Mouse (Mus musculus): ENCODE results near the gene Aass.
"Not testable (repeated sequence)": the region's sequence is repeated elsewhere in the genome, so short reads cannot be mapped to it uniquely, and the experiment has no call there.

The Aass gene

GRCm38 (mm10) chr6:23132573-23133181 is at the start of gene Aass:
Gene Aass, minus strand, starts transcription at chr6:23132986.
- peak; percentile 26 for DNase-seq (ENCODE audit: extremely low spot score, low read depth, low spot score)

DNA sequence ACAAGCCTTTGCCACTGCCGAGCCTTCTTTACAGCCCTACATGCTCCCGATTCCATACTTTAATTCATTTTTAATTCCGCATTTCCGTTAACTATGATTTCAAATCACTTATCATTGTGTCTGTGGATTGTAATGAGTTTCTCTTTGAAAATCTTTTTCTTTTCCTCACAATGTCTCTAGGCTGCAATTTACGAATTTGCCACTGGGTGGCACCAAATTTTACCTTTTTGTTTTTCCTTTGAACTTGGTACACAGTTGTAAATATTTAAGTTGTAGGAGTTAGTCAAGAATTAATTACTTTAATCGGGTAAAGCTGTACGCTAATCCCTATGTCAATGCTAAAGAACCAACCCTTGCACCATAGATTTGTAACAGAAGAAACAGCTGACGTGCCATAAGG is 47.3 kb upstream of the Aass start:
- DNase-seq (ENCODE audit: extremely low spot score, low read depth, low spot score), result peak; percentile 60

DNA sequence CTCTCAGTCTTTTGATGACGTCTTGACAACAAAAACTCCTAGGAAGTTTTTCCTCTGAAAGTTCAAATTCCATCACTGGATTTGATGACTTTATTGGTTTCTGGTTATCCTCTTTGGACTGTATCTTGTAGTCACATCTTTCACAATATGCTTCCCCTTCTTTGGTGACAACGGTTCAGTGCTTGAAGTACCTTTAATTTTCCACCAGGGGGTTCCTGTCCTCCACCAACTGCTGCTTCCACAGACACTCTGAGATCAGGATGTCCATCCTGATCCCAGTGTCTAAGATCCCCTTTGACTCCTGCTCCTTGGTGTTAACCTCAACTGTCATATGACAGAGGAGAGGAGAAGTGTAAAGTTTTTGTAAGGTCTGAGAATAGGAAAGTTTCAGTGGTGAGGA is 31.0 kb upstream of the Aass start:
- not testable (repeated sequence) for DNase-seq (ENCODE audit: extremely low spot score, low read depth, low spot score)

DNA sequence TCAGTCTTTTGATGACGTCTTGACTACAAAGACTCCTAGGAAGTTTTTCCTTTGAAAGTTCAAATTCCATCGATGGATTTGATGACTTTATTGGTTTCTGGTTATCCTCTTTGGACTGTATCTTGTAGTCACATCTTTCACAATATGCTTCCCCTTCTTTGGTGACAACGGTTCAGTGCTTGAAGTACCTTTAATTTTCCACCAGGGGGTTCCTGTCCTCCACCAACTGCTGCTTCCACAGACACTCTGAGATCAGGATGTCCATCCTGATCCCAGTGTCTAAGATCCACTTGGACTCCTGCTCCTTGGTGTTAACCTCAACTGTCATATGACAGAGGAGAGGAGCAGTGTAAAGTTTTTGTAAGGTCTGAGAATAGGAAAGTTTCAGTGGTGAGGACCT is 23.6 kb upstream of the Aass start:
- not testable (repeated sequence) for DNase-seq (ENCODE audit: extremely low spot score, low read depth, low spot score)

DNA sequence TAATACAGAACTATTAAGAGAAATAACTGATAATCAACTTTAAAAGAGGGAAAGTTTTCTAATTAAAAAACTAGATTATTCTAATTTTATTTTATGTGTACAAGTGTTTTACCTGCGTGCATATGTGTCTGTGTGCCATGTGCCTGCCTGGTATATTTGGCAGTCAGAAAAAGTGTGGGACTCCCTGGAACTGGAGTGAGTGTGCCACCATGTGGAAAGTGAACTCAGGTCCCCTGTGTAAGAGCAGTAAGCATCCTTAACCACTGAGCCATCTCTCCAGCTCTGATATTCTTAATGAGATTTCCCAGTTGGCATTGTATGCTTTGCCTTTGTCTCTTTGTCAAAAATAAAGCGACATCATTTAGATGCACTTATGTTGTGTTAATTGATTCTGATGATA is 20.3 kb upstream of the Aass start:
- no peak for DNase-seq (ENCODE audit: extremely low spot score, low read depth, low spot score)

DNA sequence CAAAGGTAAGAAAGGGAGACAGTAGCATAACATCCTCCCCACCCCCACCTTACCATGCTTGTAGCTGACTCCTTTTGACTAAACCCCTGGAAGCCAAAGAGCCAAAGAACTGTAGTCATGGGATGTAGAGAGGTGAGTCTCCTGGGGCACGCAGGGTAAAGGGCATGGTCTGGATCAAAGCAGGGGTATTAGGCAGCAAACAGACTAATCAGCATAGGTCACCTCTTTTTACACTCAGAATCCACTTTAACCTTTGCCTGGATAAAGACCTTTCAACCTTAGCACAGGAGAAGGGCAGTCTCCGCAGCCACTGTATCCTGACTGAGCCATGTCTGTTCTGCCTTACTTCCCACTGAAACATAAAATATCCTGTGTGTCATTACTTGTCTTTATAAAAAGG is 14.4 kb upstream of the Aass start:
- DNase-seq (ENCODE audit: extremely low spot score, low read depth, low spot score), result no peak

GRCm38 (mm10) chr6:23143980-23144379 is 11.2 kb upstream of the Aass start:
- DNase-seq (ENCODE audit: extremely low spot score, low read depth, low spot score), result no peak

GRCm38 (mm10) chr6:23131015-23131414 is 1.8 kb downstream of the Aass start:
- no peak for DNase-seq (ENCODE audit: extremely low spot score, low read depth, low spot score)

- DNase-seq (ENCODE audit: extremely low spot score, low read depth, low spot score), result no peak
Observed at GRCm38 (mm10) chr6:23129201-23129600, 3.6 kb downstream of the Aass start.

GRCm38 (mm10) chr6:23126706-23127105 is 6.1 kb downstream of the Aass start:
- no peak for DNase-seq (ENCODE audit: extremely low spot score, low read depth, low spot score)

GRCm38 (mm10) chr6:23125831-23126230 is 7.0 kb downstream of the Aass start:
- DNase-seq (ENCODE audit: extremely low spot score, low read depth, low spot score), result no peak

DNA sequence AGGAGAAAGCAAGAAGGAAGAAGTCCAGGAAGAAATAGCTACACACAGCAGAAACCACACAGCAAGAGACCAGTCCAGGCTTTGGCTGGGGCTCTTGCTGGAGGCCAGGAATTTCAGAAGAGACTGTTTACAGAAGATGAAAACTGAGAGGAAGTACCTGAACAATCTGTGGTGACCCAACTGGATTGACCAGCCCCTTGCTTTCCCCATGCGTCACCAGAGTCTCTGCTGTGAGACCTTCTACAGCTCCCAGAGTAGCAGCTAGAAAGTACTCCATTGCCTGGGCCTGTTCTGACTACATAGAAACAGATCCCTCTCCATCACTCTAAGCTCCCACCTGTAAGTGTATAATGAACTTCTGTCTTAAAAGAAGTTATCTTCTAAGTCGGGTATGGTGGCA is 8.0 kb downstream of the Aass start:
- no peak for DNase-seq (ENCODE audit: extremely low spot score, low read depth, low spot score)

- DNase-seq (ENCODE audit: extremely low spot score, low read depth, low spot score), result no peak
Observed at GRCm38 (mm10) chr6:23122934-23123333, 9.9 kb downstream of the Aass start.

GRCm38 (mm10) chr6:23114781-23115180 is 18.0 kb downstream of the Aass start:
- no peak for DNase-seq (ENCODE audit: extremely low spot score, low read depth, low spot score)

- DNase-seq (ENCODE audit: extremely low spot score, low read depth, low spot score), result no peak
Observed at GRCm38 (mm10) chr6:23107069-23107468, 25.7 kb downstream of the Aass start.

DNA sequence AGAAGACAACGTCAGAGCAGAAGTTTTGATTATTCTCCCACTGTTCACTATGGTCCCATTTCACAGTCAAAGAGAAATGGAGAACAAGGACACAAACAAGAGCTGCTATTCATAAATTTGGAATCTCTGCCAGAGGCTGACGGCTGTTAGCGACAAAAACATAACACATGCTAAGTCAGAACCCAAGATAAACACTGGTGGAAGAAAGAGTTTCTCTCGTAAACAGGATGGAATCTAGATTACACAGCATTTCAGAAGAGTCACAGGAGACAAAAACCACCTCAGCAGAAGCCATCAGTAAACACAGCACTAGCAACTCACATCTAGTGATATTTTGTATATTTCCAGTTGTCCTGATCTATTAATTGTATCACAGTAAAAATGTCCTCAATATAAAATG is 26.4 kb downstream of the Aass start:
- DNase-seq (ENCODE audit: extremely low spot score, low read depth, low spot score), result no peak

GRCm38 (mm10) chr6:23090346-23091055 is 42.3 kb downstream of the Aass start:
- not testable (repeated sequence) for DNase-seq (ENCODE audit: extremely low spot score, low read depth, low spot score)

DNA sequence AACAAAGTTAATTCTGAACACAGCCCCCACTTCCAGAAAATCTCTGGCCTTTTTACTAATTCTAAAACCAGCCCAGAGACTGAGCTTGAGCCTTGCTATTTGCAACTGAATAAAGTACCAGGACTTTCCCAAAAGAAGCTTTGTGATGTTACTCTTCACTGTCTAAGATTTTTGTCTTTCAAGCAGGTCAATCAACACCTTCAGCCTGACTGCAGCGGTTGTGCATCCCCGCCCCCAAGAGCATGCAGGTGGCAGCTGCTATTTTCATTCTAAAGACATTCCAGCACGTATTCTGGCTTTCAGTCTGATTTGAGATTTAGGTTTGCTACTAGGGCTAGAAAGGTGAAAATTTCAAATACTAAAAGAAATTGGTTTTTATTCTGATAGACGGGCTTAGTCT is 43.5 kb downstream of the Aass start:
- not testable (repeated sequence) for DNase-seq (ENCODE audit: extremely low spot score, low read depth, low spot score)

DNA sequence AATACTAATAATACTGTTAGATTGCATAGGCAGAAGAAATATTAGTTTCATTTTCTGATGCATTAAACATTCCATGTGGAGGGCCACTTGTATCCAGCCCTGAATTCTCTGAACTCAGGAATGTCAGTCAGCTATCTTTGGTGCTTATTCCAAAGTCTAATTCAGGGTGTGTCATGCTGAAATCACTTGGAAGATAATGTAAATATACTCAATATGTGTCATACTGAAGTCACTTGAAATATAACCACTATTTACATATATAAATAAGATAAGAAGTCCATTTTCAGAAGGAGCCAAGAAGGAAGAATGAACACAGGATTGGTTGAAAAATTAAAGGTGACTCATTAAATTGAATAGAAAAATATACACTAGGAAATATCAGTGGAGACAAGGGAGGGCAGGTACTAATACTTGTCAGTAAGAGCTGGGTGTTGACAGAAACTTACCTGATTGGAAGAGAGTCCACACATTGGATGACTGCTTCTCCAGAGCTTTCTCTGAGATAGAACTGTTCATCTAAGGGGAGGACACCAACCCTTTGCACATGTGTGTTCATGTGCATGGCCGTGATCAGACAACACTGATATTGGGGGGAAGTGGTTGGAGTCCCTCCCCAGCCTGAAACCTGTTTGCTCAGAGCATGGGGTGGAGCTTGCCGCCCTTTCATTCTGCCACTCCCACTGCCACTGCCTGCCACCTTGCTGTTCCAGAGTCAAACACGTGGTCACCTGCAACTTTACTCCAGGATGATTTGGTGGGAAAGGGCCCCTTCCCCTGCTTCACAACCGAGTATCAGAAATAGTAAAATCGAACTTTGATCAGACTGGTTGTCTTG is 48.0 kb downstream of the Aass start:
- no peak for DNase-seq (ENCODE audit: extremely low spot score, low read depth, low spot score)

DNA sequence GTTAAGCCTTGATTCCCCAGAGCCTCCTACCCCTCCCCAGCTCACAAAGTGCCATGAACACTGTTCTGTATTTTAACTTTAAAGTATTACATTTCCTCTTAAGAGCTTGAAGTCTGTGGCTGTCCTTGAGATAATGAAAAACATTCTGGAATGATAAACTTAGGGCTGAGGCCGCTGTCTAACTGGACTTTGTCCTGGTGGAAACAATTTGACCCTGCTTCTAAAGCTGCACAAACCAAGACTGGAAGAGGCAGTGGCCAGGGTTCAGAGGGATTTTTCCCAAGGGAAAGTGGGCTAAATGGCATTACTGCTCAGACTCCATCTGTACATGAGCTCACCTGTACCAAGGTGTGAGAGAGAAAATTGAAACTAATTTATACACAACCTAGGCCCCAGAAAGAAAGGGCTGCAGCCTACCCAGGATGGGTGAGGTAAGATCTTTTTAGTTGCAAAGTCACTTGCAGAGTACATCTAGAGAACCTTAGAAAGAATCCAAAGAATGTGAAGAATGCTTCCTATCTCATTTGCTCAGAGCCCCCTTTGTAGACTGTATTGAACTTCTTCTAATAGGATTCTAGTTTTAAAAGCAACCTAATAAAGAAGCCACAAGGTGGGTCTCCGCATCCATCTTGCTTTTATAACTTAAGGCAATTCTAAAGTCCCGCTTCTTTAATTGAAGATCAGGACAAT is 52.6 kb downstream of the Aass start:
- no peak for DNase-seq (ENCODE audit: extremely low spot score, low read depth, low spot score)

DNA sequence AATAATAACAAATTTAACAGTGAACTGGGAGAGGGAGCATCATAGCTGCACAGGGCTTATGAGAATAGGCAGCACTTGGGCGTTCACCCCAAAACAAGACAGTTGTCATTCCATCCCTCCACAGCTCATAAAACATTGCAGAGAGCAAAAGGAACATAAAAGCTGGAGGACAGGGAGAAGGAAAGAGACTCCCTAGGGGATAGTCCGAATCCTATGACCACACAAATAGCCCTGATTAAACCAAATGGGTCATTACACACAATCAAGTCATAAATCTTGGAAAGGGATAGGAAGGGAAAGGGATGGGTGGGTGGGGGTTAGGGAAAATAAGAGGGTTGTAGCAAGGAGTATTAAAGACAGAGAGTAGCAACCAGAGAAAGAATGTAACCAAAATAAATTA is 54.5 kb downstream of the Aass start:
- no peak for DNase-seq (ENCODE audit: extremely low spot score, low read depth, low spot score)

Data from hindlimb bud, embryonic 11.5 days (tissue).